Mouse (Mus musculus) liver, adult 2 months (tissue): ENCODE results near the gene Mia.

Source experiments
- CTCF ChIP-seq: fragments of 200-500 bp; IDR thresholded peaks from 2 replicates; pipeline ENCODE4 v1.5.1; 2011; ENCODE audit warnings: low read depth, low read length, control low read depth
- POLR2A ChIP-seq: fragments of 200-500 bp; IDR thresholded peaks from 2 replicates; pipeline ENCODE4 v1.6.1; 2011; ENCODE audit warnings: low read length, control low read depth; ENCODE audit not compliant: insufficient read depth; ENCODE audit errors: extremely low read depth

DNA sequence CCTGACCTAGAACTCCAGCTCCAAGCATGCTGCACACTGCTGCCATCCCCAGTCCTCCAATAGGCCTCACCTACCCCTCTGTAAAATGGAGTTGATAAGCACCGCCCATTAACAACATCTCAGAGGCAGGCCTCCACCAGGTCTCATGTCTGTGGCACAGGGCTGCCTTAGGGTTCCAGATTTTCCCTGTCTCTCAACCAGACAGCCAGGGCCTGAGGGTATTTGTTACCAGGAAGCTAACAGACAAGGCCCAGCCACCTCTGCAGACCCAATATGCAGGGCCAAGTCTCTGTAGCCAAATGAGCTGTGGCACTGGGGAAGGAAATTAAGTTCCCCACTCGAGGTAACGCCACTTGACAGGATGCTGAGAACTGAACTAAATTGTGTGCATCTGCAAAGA lies 20.0 kb downstream of the Mia start:
- TF ChIP-seq POLR2A (no peak), CTCF (no peak)
